Mouse (Mus musculus) CH12.LX (cell line): ENCODE measurements around the gene Actrt2. TPM values are rescaled to one million over a fixed set of nuclear protein-coding genes. Genes with fewer than 3 reads are reported as not detected.

Source experiments
- DNase-seq: peaks from one replicate; pipeline ENCODE4 v3.0.0-alpha.2; 2013; ENCODE audit errors: extremely low read depth
- H3K27ac ChIP-seq: 2 replicates; pipeline ENCODE4 v1.5.1; 2012; ENCODE audit warnings: low read depth, mild to moderate bottlenecking, control low read depth, moderate library complexity; ENCODE audit not compliant: insufficient read depth
- H3K27me3 ChIP-seq: replicated peaks from 2 replicates; pipeline ENCODE3; 2012; ENCODE audit warnings: inconsistent platforms
- H3K36me3 ChIP-seq, 2 experiments: replicated peaks in 1 of 2; 2 replicates each; pipeline versions ENCODE3 to v1.6.1; 2012; ENCODE audit warnings: inconsistent platforms in 1 of 2, low read length in 1 of 2, mild to moderate bottlenecking in 1 of 2, mixed read lengths in 1 of 2, moderate library complexity in 1 of 2; ENCODE audit not compliant: control insufficient read depth in 1 of 2, insufficient read depth in 1 of 2
- H3K4me1 ChIP-seq, 2 experiments: 2 replicates each; pipeline ENCODE4 v1.6.1; 2012; ENCODE audit warnings: inconsistent platforms in 1 of 2, moderate library complexity in 1 of 2; ENCODE audit not compliant: insufficient read depth in 2 of 2, control insufficient read depth in 1 of 2
- H3K4me2 ChIP-seq: 2 replicates; pipeline ENCODE4 v1.6.1; 2012; ENCODE audit warnings: low read depth, mild to moderate bottlenecking, control low read depth; ENCODE audit not compliant: poor library complexity, insufficient read depth, severe bottlenecking
- H3K4me3 ChIP-seq, 3 experiments: fragments of 150-350 bp in 1 of 3; sonication (generic) in 1 of 3; replicated peaks in 1 of 3; 2 replicates each; pipeline versions ENCODE3 to v1.5.1; 2011 to 2012; ENCODE audit warnings: low read depth in 2 of 3, low read length in 2 of 3, mild to moderate bottlenecking in 2 of 3, moderate library complexity in 2 of 3, control low read depth in 1 of 3, improper control_type of control experiment in 1 of 3, inconsistent platforms in 1 of 3, mixed read lengths in 1 of 3; ENCODE audit not compliant: poor library complexity in 1 of 3
- H3K79me2 ChIP-seq: replicated peaks from 2 replicates; pipeline ENCODE4 v1.6.1; 2012; ENCODE audit warnings: mild to moderate bottlenecking, moderate library complexity; ENCODE audit not compliant: control insufficient read depth, poor library complexity, insufficient read depth, severe bottlenecking; ENCODE audit errors: extremely low read depth
- H3K9ac ChIP-seq: 2 replicates; pipeline ENCODE4 v1.6.1; 2012; ENCODE audit warnings: low read depth, mild to moderate bottlenecking, control low read depth, moderate library complexity; ENCODE audit not compliant: insufficient read depth
- H3K9me3 ChIP-seq: replicated peaks from 2 replicates; pipeline ENCODE3; 2012; ENCODE audit warnings: low read length, inconsistent platforms, mixed read lengths
- BHLHE40 ChIP-seq: IDR thresholded peaks from 2 replicates; pipeline ENCODE4 v1.6.1; 2011; ENCODE audit warnings: mild to moderate bottlenecking, low read depth, low read length, improper control_type of control experiment
- CTCF ChIP-seq, 2 experiments: IDR thresholded peaks in 1 of 2; conservative IDR thresholded peaks in 1 of 2; 2 replicates each; pipeline ENCODE4 v1.5.1; 2011 to 2012; ENCODE audit warnings: low read depth in 2 of 2, low read length in 2 of 2, improper control_type of control experiment in 1 of 2, inconsistent platforms in 1 of 2, mild to moderate bottlenecking in 1 of 2, moderate library complexity in 1 of 2
- E2F4 ChIP-seq: IDR thresholded peaks from 2 replicates; pipeline ENCODE4 v1.6.1; 2011; ENCODE audit warnings: low read depth, low read length, improper control_type of control experiment; ENCODE audit not compliant: insufficient replicate concordance
- ETS1 ChIP-seq: conservative IDR thresholded peaks from 2 replicates; pipeline ENCODE4 v1.6.1; 2012; ENCODE audit warnings: low read depth, mild to moderate bottlenecking, inconsistent platforms, low read length, improper control_type of control experiment, moderate library complexity
- HCFC1 ChIP-seq: IDR thresholded peaks from 2 replicates; pipeline ENCODE4 v1.6.1; 2012; ENCODE audit warnings: low read depth, mild to moderate bottlenecking, inconsistent platforms, low read length, improper control_type of control experiment
- MAZ ChIP-seq: IDR thresholded peaks from 2 replicates; pipeline ENCODE4 v1.6.1; 2012; ENCODE audit warnings: low read depth, mild to moderate bottlenecking, inconsistent platforms, low read length, improper control_type of control experiment, moderate library complexity
- MEF2A ChIP-seq: IDR thresholded peaks from 2 replicates; pipeline ENCODE4 v1.6.1; 2014; ENCODE audit warnings: low read depth, mild to moderate bottlenecking, inconsistent platforms, low read length, improper control_type of control experiment, borderline replicate concordance
- MXI1 ChIP-seq: IDR thresholded peaks from 2 replicates; pipeline ENCODE4 v1.6.1; 2011; ENCODE audit warnings: mild to moderate bottlenecking, low read depth, low read length, improper control_type of control experiment
- MYC ChIP-seq: IDR thresholded peaks from 2 replicates; pipeline ENCODE4 v1.6.1; 2011; ENCODE audit warnings: low read depth, mild to moderate bottlenecking, improper control_type of control experiment, low read length
- NRF1 ChIP-seq: IDR thresholded peaks from 2 replicates; pipeline ENCODE4 v1.6.1; 2014; ENCODE audit warnings: low read depth, mild to moderate bottlenecking, inconsistent platforms, low read length, improper control_type of control experiment, moderate library complexity
- POLR2A ChIP-seq: IDR thresholded peaks from 2 replicates; pipeline ENCODE4 v1.6.1; 2011; ENCODE audit warnings: low read depth, mild to moderate bottlenecking, improper control_type of control experiment, low read length
- POLR2AphosphoS2 ChIP-seq: IDR thresholded peaks from 2 replicates; pipeline ENCODE4 v1.6.1; 2011; ENCODE audit warnings: low read depth, low read length, improper control_type of control experiment
- RCOR1 ChIP-seq: conservative IDR thresholded peaks from 2 replicates; pipeline ENCODE4 v1.6.1; 2012; ENCODE audit warnings: low read depth, mild to moderate bottlenecking, inconsistent platforms, low read length, improper control_type of control experiment
- ZC3H11A ChIP-seq: IDR thresholded peaks from 2 replicates; pipeline ENCODE4 v1.6.1; 2012; ENCODE audit warnings: low read depth, mild to moderate bottlenecking, inconsistent platforms, low read length, improper control_type of control experiment
- ZMIZ1 ChIP-seq: IDR thresholded peaks from 2 replicates; pipeline ENCODE4 v1.6.1; 2012; ENCODE audit warnings: low read depth, mild to moderate bottlenecking, inconsistent platforms, low read length, improper control_type of control experiment
- dilution Hi-C: fragments of 300-500 bp; cut with MboI; formaldehyde crosslinking; loops from 2 replicates; pipeline ENCODE4 v1.14.3; 2020; ENCODE audit warnings: low sequenced_read_pairs; ENCODE audit not compliant: extremely low pct_unique_long_range_greater_than_20kb, extremely low pct_ligation_motif_present
- in situ Hi-C: fragments of 300-500 bp; cut with MboI; formaldehyde crosslinking; loops from 3 replicates; pipeline ENCODE4 v1.14.3; 2019; ENCODE audit warnings: low sequenced_read_pairs, low pct_ligation_motif_present, low pct_unique_long_range_greater_than_20kb, mixed read lengths
- polyA plus RNA-seq: library from polyadenylated mRNA; unstranded; fragments of >175 nt; gene quantifications from 2 replicates; pipeline ENCODE4 v1.2.1, GENCODE M21; 2012; ENCODE audit warnings: low read depth; ENCODE audit not compliant: insufficient read length
- total RNA-seq, 2 experiments: library from RNA; depleted of rRNA; stranded (reverse); fragments of 300-350 nt in 1 of 2; fragments of >200 nt in 1 of 2; gene quantifications; 2 replicates each; pipeline ENCODE4 v1.2.3; 2012 to 2014

The Actrt2 gene
- total and polyA plus RNA-seq, 3 experiments: not detected

DNA sequence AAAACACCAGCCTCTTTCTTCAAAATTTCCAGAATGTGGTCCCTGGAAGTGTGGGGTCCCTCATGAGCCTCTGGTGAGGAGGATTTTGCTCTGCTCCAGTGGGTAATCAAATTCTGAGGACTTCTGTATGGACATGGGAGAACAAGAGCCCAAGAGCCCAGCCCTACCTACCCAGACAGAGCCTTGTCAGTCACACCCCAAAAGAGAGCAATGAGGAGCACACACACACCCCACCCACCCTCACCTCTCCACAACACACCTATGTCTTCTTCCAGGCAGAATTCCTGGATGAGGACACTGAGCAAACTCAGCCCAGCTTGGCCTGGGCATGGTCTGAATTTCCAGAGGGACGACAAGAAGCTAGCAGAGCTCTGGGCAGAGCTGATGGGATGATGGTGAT is 38.8 kb upstream of the Actrt2 start:
- Histone ChIP-seq H3K9ac (no peak overlapping the region), H3K36me3 (no peaks in the 10 kb centered on the region), H3K27me3 (no peaks in the 10 kb centered on the region), H3K9me3 (peaks cover 97% of the 10 kb centered on the region), H3K27ac (no peak overlapping the region), H3K79me2 (no peaks in the 10 kb centered on the region), H3K4me2 (no peak overlapping the region), H3K4me1 (no peaks in the 10 kb centered on the region), H3K4me3 (no peak overlapping the region)
- dilution Hi-C loops: no loop called here
- TF ChIP-seq ETS1 (no peak), ZC3H11A (no peak)
- no peak for DNase-seq
- in situ Hi-C loops: no loop called here

DNA sequence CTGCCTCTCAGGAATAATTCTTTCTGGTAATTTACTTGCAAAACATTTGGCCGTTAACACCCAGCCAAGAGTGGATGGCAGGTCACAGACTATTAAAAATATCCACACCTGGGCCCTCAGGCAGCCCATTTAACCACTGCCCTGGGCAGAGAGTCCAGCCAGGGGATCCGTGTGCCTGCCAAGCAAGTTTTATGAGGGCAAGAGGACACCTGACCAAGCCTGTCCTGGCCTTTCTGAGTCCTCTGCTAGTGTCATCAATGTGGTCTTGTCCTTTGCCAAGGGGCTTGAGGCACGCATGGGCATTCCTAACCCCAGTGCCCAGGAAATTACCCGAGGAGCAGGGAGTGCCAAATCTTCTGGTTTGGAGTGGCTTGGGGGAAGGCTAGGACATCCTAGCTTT is 38.0 kb upstream of the Actrt2 start:
- in situ Hi-C loops: no loop called here
- Histone ChIP-seq H3K27me3 (no peaks in the 10 kb centered on the region), H3K4me3 (no peak overlapping the region), H3K9me3 (peaks cover 97% of the 10 kb centered on the region), H3K36me3 (no peaks in the 10 kb centered on the region), H3K27ac (no peak overlapping the region), H3K79me2 (no peaks in the 10 kb centered on the region), H3K4me1 (no peaks in the 10 kb centered on the region), H3K9ac (no peak overlapping the region), H3K4me2 (no peak overlapping the region)
- TF ChIP-seq RCOR1: no peak
- TF ChIP-seq CTCF (conservative IDR thresholded peaks at IDR 0.05 in 1 of 2, IDR thresholded peaks at IDR 0.05 in 1 of 2; ENCODE audit: low read depth in 2 of 2, low read length in 2 of 2): no peak
- no peak for TF ChIP-seq MYC
- TF ChIP-seq HCFC1: no peak
- dilution Hi-C loops: no loop called here
- DNase-seq: no peak

DNA sequence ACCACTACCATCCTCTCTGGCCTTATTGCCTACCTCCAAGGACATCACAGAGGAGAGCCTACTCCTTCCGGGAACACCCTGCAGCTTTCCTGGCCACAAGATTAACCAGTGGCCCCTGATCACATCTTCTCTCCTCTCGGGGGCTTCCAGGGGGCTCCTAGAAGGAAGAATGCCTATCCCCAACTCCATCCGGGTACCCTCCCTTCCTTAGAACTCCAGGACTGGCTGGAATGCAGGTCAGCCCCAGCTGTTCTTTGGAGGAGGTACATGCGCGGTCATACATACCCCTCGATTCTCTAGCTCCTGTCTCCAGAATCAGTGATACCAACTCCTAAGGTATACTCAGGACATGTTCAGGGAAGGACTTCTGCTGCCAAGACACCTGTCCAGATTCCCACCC is 37.4 kb upstream of the Actrt2 start:
- H3K9ac ChIP-seq: no peak overlapping the region
- in situ Hi-C loops (no loop called here), dilution Hi-C loops (no loop called here)
- H3K36me3 ChIP-seq: no peaks in the 10 kb centered on the region
- H3K4me3 ChIP-seq: no peak overlapping the region
- no peaks in the 10 kb centered on the region for H3K27me3 ChIP-seq
- TF ChIP-seq CTCF (conservative IDR thresholded peaks at IDR 0.05 in 1 of 2, IDR thresholded peaks at IDR 0.05 in 1 of 2; ENCODE audit: low read depth in 2 of 2, low read length in 2 of 2) (no peak), MEF2A (no peak), E2F4 (no peak), BHLHE40 (no peak), MAZ (no peak), POLR2A (no peak), MXI1 (no peak), ZMIZ1 (no peak), POLR2AphosphoS2 (no peak), NRF1 (no peak), MYC (no peak)
- DNase-seq: no peak
- no peak overlapping the region for H3K4me2 ChIP-seq
- H3K9me3 ChIP-seq: peaks cover 97% of the 10 kb centered on the region
- H3K79me2 ChIP-seq: no peaks in the 10 kb centered on the region
- no peak overlapping the region for H3K27ac ChIP-seq
- no peaks in the 10 kb centered on the region for H3K4me1 ChIP-seq
